Mouse (Mus musculus) liver, adult 2 months (tissue): Measurements from ENCODE around the gene Pgghg. TPM values are rescaled to one million over a fixed set of nuclear protein-coding genes. Genes with fewer than 3 reads are reported as not detected.
A peak's percentile ranks its signal among the peaks of the same experiment; 100 is the strongest.

ENCODE experiments used
- DNase-seq: peaks from one replicate; pipeline ENCODE4 v3.0.0-alpha.2; 2011; ENCODE audit warnings: low read depth, low spot score; ENCODE audit errors: extremely low read depth
- H3K27ac ChIP-seq: fragments of 200-500 bp; replicated peaks from 2 replicates; pipeline ENCODE4 v1.5.1; 2012; ENCODE audit warnings: low read depth, mild to moderate bottlenecking, control low read depth, inconsistent platforms, low read length; ENCODE audit not compliant: insufficient read depth
- H3K27me3 ChIP-seq: fragments of 200-500 bp; 2 replicates; pipeline ENCODE4 v1.6.1; 2012; ENCODE audit warnings: mild to moderate bottlenecking, moderate library complexity, low read length, inconsistent platforms; ENCODE audit not compliant: control insufficient read depth, insufficient read depth
- H3K36me3 ChIP-seq: fragments of 200-500 bp; 2 replicates; pipeline ENCODE4 v1.6.1; 2012; ENCODE audit warnings: low read length, inconsistent platforms; ENCODE audit not compliant: control insufficient read depth, insufficient read depth
- H3K4me1 ChIP-seq: fragments of 200-500 bp; 2 replicates; pipeline ENCODE4 v1.6.1; 2011; ENCODE audit warnings: low read length; ENCODE audit not compliant: control insufficient read depth, insufficient read depth
- H3K4me3 ChIP-seq: fragments of 200-500 bp; 2 replicates; pipeline ENCODE4 v1.5.1; 2011; ENCODE audit warnings: low read depth, mild to moderate bottlenecking, control low read depth, low read length, moderate library complexity; ENCODE audit not compliant: insufficient read depth
- H3K79me2 ChIP-seq: fragments of 200-500 bp; 2 replicates; pipeline ENCODE4 v1.6.1; 2012; ENCODE audit warnings: inconsistent platforms, mild to moderate bottlenecking, low read length, moderate library complexity; ENCODE audit not compliant: control insufficient read depth, insufficient read depth
- H3K9ac ChIP-seq: fragments of 200-500 bp; 2 replicates; pipeline ENCODE4 v1.6.1; 2012; ENCODE audit warnings: low read depth, mild to moderate bottlenecking, control low read depth, inconsistent platforms, low read length
- CTCF ChIP-seq: fragments of 200-500 bp; IDR thresholded peaks from 2 replicates; pipeline ENCODE4 v1.5.1; 2011; ENCODE audit warnings: low read depth, low read length, control low read depth
- POLR2A ChIP-seq: fragments of 200-500 bp; IDR thresholded peaks from 2 replicates; pipeline ENCODE4 v1.6.1; 2011; ENCODE audit warnings: low read length, control low read depth; ENCODE audit not compliant: insufficient read depth; ENCODE audit errors: extremely low read depth
- WGBS: fragments of 180-500 bp; shearing (Covaris S2); methylation state at CpG from one replicate; pipeline ENCODE4 v1.1.7; 2018; 5-methylcytosine and 5-hydroxymethylcytosine counted together
- polyA plus RNA-seq: library from polyadenylated mRNA; depleted of rRNA; stranded (reverse); fragments of >200 nt; gene quantifications from 2 replicates; pipeline ENCODE4 v1.2.3, GENCODE M21; 2012
- total RNA-seq: library from RNA; depleted of rRNA; stranded (reverse); fragments of >200 nt; gene quantifications from 2 replicates; pipeline ENCODE4 v1.2.3, GENCODE M21; 2014

Gene Pgghg
- total and polyA plus RNA-seq, 2 experiments = 16.6 to 43.3 TPM

DNA sequence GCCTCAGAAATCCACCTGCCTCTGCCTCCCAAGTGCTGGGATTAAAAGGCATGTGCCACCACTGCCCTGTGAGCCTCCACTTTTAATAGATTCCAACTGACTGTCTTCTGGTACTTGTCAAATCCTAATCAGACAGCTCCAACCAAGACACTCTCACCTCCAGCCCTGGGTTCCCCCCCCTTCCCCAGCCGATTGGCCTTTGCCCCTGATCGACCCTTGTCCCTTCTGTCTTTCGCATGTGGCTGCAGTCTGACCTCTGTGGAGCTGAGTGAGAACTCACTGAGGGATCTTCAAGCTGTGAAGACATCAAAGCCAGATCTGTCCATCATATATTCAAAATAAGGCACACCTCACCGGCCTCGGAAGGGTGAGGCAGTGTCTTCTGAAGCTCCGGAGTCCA, 14.0 kb upstream of the Pgghg start:
- Histone ChIP-seq H3K4me1 (peaks cover 24% of the 10 kb centered on the region), H3K27ac (no peak overlapping the region; the same call in 1 of the 2 replicates), H3K27me3 (no peaks in the 10 kb centered on the region), H3K79me2 (no peaks in the 10 kb centered on the region), H3K36me3 (peaks cover 30% of the 10 kb centered on the region), H3K4me3 (no peak overlapping the region), H3K9ac (no peak overlapping the region)
- peak; percentile 77 for DNase-seq
- TF ChIP-seq POLR2A (no peak), CTCF (no peak)
- WGBS = 66% methylated on average over 6 of the region's 6 CpGs

DNA sequence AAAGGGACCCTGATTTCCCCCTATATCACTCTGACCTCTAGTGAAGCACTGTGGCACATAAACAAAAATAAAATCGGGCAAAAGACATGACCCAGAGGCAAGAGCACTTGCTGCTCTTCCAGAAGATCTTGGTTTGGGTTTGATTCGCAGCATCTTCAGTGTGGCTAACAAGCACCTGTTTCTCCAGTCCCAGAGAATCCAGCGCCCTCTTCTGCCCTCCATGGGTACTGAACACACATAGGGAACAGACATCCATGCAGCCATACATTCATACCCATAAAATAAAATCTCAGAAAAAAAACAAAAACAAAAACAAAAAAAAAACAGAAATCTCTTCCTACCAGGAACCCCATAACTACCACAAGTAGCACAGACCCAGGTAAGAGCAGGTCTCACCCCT, 2.8 kb upstream of the Pgghg start:
- Histone ChIP-seq H3K27me3 (no peaks in the 10 kb centered on the region), H3K36me3 (no peaks in the 10 kb centered on the region), H3K4me1 (peaks cover 5% of the 10 kb centered on the region; the same call in 1 of the 2 replicates), H3K9ac (no peak overlapping the region), H3K4me3 (no peak overlapping the region), H3K27ac (no peak overlapping the region), H3K79me2 (no peaks in the 10 kb centered on the region; the same call in 1 of the 2 replicates)
- TF ChIP-seq CTCF = peak; percentile 67
- no peak for TF ChIP-seq POLR2A
- WGBS = 57% methylated on average over 3 of the region's 3 CpGs
- DNase-seq = peak; percentile 58

DNA sequence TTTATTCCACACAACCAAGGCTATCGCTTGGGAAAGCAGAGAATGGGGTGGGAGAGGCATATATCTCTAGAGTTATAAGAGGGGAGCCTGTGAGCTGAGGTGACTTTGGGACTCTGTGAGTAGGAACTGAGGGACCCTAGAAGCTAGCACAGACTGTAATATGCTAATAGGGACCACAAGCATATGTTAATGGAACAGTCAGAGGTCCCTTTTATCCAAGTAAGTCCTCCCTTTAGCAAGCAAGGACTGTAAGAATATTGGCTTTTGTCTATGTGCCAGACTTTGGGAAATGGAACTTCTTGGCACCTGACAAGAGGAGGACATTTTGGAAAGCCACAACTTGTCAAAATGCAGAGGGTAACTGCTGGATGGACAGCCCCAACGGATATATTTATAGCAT, 2.3 kb upstream of the Pgghg start:
- H3K27ac ChIP-seq = no peak overlapping the region
- 74% methylated on average over 2 of the region's 2 CpGs for WGBS
- H3K27me3 ChIP-seq = no peaks in the 10 kb centered on the region
- H3K79me2 ChIP-seq = no peaks in the 10 kb centered on the region; the same call in 1 of the 2 replicates
- peaks cover 5% of the 10 kb centered on the region; the same call in 1 of the 2 replicates for H3K4me1 ChIP-seq
- H3K4me3 ChIP-seq = no peak overlapping the region
- no peak for DNase-seq
- H3K36me3 ChIP-seq = no peaks in the 10 kb centered on the region
- H3K9ac ChIP-seq = no peak overlapping the region
- TF ChIP-seq CTCF = no peak

DNA sequence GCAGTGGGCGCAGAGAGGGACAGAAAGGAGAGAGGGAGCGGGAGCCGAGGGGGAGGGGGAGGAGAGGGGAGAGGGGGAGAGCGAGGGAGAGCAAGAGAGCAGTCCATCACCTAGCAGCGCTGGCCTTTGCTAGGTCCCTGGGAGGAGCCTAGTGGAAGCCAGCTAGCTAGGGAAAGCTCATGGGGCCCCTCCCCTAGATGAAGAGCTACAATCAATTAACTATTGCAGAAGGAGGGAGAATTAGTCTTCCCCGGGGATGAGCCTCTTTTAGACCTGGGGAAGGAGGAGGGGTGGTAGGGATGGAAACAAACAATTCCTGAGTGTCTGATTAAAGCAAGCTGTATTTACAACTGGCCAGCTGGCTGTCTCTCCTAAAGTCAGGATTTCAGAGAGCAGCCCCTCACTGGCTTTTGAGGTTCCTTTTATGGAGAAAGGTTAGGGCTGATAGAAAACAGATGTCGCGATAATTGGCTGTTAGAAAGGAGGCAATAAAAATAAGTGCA, 1.5 kb upstream of the Pgghg start:
- no peak overlapping the region for H3K4me3 ChIP-seq
- H3K36me3 ChIP-seq = no peaks in the 10 kb centered on the region
- H3K9ac ChIP-seq = no peak overlapping the region
- no peak for DNase-seq
- peaks cover 5% of the 10 kb centered on the region; the same call in 1 of the 2 replicates for H3K4me1 ChIP-seq
- TF ChIP-seq POLR2A = no peak
- no peaks in the 10 kb centered on the region for H3K27me3 ChIP-seq
- no peaks in the 10 kb centered on the region; the same call in 1 of the 2 replicates for H3K79me2 ChIP-seq
- 50% methylated on average over 8 of the region's 8 CpGs for WGBS
- H3K27ac ChIP-seq = no peak overlapping the region

DNA sequence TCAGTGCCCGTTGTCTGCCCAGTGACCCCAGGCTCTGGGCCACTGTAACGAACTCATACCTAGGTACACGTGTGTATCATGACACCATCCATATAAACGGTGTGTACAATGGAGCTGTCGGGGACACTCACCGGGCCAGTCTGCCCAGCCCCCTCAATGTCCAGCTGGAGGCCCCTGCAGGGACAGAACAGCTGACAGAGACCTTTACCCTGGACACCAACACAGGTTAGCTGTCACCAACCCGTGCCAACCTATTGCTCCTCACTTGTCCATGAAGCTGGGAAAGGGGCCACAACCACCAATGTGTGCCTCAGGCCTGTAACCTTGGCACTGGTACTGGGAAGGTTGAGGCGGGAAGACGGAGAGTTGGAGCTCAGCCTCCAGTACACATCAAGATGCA, 1.1 kb downstream of the Pgghg start:
- DNase-seq = peak; percentile 91
- H3K4me3 ChIP-seq = peak overlapping the region; percentile 65
- H3K36me3 ChIP-seq = no peaks in the 10 kb centered on the region
- 3% methylated on average over 9 of the region's 9 CpGs for WGBS
- peak overlapping the region; percentile 92 for H3K9ac ChIP-seq
- H3K79me2 ChIP-seq = no peaks in the 10 kb centered on the region; the same call in 1 of the 2 replicates
- H3K27ac ChIP-seq = peak overlapping the region; percentile 98
- no peak for TF ChIP-seq CTCF
- TF ChIP-seq POLR2A = no peak
- no peaks in the 10 kb centered on the region for H3K27me3 ChIP-seq
- peaks cover 7% of the 10 kb centered on the region; the same call in 1 of the 2 replicates for H3K4me1 ChIP-seq

DNA sequence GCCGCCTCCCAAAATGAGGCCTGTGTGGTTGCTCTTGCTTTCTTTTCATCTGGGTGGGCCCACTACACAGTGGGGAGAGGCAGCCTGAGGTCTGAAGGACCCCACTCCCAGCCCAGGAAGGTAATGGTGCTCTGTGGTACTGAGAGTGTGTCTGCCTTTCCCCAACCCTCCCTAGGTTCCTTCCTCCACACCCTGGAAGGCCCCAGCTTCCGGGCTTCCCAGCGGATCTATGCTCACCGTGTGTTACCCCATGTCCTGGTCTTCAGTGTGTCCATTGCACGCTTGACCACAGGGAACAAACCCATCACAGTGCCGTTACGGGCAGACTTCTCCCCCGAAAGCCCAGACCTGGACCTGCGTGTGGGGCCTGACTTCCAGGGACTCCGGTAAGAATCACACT, 1.6 kb downstream of the Pgghg start:
- Histone ChIP-seq H3K4me3 (0 out of 2 replicates have a peak overlapping the region, but pooled peaks have one; percentile 11), H3K4me1 (peaks cover 11% of the 10 kb centered on the region; the same call in 1 of the 2 replicates), H3K79me2 (no peaks in the 10 kb centered on the region; the same call in 1 of the 2 replicates), H3K36me3 (no peaks in the 10 kb centered on the region), H3K27ac (peak overlapping the region; percentile 98), H3K27me3 (no peaks in the 10 kb centered on the region), H3K9ac (peak overlapping the region; percentile 24)
- WGBS = 83% methylated on average over 10 of the region's 10 CpGs
- no peak for TF ChIP-seq CTCF
- no peak for TF ChIP-seq POLR2A
- no peak for DNase-seq
